Mouse (Mus musculus) embryo, embryonic 11.5 days (tissue): Measurements from ENCODE around the gene Npm1.

ENCODE experiments used
- DNase-seq: peaks from one replicate; pipeline ENCODE4 v3.0.0-alpha.2; 2012; ENCODE audit warnings: low read depth, low spot score

The Npm1 gene

DNA sequence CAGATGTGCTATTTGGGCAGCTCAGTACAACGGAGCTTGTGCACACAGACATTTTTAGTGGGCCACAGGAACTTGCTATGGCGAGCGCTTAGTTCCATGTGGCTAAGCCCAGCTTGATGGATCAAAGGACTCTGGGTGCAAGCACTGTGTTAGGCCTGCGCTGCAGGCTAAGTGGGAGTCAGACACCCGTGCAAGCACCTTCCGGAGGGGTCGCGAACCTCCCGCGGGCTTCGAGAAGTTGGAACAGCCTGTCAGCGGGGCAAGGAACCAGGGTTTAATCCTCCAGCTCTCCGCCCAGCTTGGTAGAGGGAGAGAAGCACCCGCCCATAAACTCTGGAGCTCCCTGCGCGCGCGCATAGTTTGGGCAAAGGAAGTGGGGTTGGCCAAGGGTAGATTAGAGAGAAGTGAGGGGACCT lies 17.7 kb upstream of the Npm1 start:
- no peak for DNase-seq

DNA sequence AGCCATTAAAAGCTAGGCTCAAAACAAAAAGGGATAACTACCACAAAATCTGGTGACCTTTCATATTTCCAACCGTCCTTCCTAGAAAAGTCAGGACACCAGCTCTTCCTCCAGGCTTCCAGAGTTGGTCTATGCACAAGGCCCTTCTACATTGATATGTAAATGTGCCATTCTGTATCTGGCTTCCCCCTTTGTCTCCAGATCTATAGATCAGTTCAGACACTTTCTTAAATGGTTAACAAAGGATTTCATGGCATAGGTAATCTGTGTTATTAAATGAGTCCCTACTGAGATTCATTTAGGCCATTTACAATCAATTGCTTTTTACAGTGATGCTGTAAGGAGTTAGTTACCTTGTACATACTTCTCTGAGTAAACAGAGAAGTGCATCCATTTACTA lies 16.8 kb upstream of the Npm1 start:
- DNase-seq: no peak

DNA sequence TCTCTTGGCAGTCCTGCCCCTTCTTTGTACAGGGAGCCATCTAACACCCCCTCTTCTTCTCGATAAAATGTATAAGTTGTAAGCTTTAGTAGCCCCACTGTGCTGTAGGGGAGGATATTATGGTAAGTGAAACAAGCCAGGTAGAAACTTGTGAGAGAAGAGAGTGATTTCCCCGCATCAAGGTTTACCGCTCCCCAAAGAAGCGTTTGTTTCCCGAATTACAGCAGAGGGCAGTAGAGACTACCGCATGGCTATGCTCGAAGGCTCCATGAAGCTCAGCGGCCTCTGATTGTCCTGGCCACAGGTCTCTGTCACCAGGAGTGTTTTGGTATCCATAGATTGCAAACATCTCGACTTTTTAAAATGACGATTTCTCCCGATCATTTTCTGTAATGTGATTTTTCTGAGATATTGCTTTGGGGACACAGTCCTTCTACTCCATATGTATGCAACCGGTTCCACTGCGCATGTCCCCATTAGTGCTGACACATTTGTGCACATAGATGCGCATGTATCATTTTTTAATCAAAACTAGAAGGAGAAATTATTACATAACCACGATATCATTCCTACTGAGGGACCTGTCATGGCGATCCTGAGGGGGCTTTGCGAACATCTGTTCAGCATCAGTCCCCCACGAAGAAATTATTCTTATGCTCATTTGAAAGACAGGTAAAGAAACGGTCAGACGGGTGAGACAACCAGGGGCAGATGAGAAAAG lies 13.7 kb upstream of the Npm1 start:
- no peak for DNase-seq

DNA sequence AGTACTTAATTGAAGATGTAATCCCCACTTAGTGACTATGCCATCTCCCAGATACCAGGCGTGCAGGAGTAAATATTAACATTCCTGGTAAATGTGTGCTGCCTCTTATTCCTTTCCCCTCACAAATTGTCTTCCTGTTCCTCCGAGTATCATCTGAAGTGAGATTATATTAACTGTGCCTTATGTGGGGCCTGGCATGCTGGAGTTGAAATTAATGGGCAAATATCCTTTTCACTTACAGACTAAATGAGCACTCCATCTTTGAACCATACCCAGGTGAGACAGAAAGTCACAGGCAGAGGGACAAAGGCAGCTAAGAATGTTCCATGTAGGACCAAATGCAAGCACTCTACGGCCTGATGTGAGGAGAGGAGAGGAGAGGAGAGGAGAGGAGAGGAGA lies 12.8 kb upstream of the Npm1 start:
- DNase-seq: no peak

DNA sequence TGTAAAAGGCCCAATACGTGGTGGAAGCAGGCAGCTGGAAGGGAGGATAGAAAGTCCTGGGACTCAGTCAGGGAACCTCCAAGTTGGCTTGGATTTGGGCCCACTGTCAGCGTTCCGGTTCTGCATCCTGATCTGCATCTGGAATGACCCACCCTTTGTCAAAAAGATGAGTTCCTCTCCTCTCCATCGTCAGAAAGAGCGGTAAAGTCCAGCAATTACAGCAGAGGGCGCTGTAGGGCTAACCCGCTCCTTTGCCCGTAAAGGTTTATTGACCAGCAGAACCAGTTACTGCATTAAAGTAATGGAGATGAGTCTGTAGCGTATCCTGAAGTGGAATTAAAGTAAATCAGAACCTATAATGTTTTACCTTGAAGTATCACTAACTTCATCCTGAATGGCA lies 7.5 kb upstream of the Npm1 start:
- no peak for DNase-seq

DNA sequence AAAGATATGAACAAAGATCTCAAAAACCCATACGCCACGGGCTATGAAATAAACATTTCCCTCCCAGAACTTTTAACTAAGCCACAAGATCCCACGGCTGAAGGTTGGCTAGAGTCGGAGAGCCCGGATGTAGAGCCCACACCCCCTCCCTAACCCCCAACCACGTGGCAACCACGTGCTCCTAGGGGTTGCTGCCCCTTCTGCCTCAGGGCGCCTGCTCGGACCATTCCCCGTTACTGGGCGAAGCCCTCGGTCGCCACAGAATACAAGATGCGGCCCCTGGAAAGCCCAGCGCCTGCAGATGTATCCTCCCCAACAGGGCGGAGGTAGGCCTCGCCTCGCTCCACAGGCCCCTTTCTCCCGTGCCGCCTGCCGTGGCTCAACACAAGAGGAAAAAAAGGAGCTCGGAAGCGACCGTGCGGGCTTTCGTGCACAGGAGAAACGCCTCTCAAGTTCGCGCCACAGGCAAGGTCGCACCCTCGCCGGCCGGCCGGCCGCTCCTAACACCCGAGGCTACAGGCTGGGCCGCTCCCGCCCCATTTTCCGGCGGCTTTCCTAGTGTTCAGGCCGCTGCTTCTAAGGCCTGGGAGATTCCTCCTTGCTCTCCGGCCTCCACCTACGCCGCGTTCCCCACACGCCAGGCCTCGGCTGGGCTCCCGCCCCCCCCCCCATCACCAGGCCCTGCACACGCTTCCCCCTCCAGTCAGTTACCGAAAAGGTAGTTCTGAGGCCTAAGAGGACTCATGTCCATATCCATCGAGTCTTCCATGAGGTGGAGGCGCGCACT lies 602 bp downstream of the Npm1 start:
- DNase-seq: no peak

DNA sequence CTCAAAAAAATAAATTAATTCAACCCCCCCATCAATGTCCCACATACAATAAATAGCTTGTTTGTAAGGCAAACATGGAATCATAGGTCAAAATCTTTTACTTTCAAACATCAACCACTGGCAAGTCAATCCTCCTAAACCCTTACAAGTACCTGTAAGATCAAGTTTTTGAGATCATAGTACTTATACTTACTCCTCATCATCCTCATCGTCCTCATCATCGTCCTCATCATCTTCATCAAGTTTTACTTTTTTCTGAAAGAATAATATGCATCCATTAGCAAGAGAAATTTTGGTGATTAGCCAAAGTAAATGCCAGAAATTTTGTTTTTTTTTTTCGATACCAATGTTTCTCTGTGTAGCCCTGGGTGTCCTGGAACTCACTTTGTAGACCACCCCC lies 3.3 kb downstream of the Npm1 start:
- DNase-seq: no peak

DNA sequence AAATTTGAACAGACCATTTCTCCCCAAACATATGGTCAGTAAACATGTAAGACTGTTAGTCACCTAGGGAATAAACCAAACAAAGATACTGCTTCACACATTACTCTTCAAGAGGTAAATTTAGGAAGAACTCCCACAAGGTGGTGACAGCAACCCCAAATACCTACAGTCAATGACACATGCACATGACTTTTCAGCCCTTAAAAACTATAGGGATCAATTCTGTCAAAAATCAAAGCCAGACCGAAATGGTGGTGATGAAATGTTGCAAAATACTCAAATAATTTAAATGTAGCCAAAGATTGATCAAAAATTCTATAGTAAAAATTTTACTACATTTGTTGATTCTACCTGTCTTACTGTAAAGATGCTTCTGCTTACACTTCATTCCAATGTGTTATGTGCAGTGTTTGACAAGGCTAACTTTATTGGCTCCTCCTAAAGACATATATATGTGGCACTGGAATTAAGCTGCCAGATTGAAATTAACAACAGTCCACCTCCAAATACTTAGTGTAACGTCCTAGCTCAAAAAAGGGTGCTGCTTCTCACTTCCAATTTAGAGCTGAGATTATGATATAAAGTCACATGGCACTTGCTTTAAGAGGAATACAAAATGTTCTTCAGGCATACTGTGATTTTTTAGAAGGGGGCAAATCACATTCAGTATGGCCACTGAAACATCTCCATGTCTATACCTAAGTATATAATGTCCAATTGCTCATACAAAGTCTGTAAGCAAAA lies 5.4 kb downstream of the Npm1 start:
- DNase-seq: no peak

DNA sequence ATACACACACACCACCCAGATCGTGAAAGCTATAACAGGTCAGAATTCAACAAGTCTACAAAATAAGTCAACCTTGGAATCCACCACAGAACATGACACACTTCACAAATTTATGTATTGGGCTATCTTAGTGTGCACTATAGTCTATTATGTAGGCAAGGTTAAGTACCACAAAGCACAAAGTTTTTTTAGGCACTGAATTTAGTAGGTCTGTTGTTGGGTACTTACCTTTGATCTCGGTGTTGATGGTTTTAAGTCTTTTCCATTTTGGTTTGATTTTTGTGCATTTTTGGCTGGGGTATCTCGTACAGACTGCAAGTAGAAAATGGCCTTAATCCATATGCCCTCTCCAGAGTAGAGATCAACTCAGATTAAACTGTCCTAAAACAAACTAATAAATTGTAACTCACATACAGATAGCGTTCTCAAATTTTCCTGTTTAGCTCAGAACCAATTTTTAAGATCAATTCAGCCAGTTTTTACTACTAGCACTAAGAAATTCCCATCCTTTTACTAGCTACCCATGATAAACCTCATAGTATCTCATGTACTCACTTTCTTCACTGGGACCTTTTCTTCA lies 6.5 kb downstream of the Npm1 start:
- no peak for DNase-seq

DNA sequence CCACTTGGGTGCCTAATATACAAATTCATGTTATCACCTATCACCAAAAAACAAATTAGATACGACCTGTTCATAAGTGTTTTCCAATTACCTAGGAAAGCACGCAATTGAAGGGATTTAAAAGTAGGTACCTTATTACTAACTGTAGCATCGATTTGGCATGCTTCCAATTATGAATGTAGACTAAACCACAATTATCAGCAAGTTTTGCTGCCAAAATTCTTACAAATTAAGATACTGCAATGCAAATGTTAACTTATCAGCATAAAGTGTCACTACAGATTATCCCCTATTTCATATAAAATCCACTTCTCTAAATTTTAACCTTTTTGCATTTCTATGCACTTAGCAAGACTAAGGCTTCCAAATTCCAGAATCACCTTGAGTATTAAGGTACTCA lies 8.5 kb downstream of the Npm1 start:
- DNase-seq: no peak

DNA sequence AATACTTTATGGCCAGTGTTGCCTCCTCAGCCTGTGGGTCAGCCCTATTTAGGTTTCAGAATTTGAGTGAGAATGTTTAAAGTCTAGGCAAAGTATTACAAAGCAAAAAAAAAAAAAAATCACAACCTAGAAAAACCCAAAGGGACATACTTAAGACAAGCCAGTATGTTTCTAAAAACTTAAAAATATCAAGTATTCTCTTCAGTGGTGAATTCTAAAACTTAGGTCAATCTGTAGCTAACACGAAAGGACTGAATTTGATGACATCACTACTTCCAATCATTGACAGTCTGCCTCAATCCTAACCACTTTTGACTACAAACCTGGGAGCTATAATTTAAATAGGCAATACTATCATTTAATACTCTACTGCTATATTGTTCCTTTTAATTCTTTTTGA lies 10.0 kb downstream of the Npm1 start:
- DNase-seq: no peak

DNA sequence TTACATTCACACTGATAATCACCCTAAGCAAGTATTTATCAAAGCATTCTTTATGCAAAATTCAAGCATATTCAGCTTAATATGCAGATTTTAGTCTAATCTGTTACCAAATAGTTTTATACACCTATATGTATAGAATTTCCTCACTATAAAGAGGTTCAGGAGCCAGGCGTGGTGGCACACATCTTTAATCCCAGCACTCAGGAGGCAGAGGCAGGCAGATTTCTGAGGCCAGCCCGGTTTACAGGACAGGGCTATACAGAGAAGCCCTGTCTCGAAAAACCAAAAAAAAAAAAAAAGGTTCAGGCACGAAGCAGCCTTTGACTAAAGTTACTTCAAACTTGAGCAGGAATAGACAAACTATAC lies 11.2 kb downstream of the Npm1 start:
- DNase-seq: no peak

DNA sequence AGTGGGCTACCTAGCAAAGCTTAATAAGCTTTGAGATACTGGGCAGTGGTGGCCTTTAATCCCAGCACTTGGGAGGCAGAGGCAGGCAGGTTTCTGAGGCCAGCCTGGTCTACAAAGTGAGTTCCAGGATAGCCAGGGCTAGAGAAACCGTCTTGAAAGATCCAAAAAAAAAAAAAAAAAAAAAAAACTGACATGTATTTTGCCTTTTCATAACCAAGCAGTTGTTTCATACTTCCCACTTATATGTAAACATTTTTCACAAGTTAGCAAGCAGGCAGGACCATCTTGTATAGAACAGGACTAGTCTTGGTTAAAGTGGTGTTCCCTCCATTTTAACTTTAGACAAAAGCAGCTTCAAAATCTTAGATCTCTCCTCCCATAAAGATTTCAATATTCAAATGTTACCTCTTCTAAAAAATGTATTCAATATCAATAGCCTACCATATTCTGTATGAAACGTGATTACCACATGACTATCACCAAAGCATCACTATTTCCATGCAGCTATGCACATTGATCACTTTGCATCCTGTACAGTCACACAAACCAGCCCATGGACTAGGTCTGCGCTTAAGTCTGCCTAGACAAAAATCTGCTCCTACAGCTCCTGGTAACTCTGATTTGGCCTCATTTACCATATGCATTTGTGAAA lies 11.8 kb downstream of the Npm1 start:
- DNase-seq: no peak

DNA sequence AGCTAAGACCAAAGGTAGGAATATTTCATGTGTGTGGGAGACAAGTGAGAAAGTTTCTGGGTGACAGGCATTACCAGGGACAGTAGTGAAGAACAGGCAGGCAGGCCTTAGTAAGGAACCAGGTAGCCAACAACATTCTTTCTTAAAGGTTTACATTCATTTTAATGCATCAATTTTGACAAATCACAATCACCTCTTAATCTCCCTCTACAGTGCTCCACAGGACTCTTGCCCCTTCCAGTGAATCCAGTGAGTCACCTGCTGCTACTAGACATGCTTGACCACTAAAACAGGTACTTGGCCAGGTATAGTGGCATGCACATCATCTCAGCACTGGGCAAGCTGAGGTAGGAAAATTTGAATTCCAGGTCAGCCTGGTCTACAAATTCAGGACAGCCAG lies 12.6 kb downstream of the Npm1 start:
- no peak for DNase-seq

DNA sequence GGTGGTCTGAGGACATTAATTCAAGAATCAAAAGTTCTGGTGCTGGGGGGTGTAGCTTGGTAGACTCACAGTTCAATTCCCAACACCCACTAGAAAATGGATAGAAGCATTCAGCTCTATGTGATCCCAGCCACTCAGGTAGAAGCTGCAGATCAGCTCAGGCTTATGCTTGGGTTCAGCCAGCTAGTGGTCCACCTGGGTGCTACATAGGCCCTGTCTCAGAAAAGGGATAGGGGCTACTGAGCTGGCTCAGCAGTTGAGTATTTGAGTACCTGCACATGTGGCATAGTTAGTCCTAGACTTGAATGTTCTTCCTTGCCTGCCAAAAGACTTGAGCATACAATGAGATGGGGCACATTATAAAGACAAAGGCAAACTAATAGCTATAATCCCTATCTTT lies 13.6 kb downstream of the Npm1 start:
- DNase-seq: no peak

DNA sequence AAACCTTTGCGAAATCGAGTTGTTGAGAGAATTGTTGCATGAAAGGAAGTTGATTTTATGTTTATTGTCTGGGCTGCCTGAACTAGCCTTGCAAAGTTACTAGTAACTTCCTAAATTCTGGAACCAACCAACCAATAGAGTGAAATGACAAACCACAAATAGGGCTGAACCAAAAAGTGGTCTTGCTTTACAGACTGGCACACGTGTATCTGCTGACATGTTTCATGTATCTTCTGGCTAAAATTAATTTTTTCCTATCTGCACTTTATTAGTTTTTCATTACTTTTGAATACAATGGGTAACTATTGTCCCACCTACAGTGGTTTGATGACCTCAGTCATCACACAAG lies 13.9 kb downstream of the Npm1 start:
- DNase-seq: no peak

DNA sequence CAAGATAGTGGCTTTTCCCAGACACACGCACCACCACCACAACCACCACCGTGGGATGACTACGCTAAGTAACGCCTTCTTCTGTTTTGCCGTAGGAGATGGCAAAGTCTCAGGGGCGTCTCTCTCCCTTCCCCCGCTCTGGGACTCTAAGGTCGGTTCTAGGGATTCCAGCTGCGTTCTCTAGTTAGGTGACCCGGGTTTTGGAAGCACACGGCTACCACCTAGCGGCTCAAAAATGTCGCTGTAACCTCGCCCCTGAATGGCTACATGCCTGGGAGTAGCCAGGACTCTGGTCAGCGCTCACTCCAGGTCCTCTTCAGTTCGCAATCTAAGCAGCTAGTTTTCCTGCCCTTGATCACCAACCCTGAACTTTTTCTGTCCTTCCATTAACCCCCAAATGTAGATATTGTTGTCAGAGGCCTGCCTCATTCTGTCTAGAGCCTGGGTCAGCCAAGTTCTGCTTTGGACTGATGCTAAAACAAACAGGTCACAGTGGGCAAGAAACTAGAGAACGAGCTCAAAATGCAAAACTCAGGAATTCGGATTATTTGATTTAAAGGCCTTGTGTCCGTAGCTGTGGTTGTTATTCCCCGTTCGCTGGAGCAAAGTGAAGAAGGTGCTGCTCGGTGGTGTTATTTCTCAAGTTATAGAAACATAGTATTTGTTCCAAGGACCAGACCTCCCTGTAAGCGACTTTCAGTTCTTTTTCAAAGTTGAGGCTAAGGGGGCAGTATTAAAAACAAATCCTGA lies 14.5 kb downstream of the Npm1 start:
- DNase-seq: peak; percentile 83

DNA sequence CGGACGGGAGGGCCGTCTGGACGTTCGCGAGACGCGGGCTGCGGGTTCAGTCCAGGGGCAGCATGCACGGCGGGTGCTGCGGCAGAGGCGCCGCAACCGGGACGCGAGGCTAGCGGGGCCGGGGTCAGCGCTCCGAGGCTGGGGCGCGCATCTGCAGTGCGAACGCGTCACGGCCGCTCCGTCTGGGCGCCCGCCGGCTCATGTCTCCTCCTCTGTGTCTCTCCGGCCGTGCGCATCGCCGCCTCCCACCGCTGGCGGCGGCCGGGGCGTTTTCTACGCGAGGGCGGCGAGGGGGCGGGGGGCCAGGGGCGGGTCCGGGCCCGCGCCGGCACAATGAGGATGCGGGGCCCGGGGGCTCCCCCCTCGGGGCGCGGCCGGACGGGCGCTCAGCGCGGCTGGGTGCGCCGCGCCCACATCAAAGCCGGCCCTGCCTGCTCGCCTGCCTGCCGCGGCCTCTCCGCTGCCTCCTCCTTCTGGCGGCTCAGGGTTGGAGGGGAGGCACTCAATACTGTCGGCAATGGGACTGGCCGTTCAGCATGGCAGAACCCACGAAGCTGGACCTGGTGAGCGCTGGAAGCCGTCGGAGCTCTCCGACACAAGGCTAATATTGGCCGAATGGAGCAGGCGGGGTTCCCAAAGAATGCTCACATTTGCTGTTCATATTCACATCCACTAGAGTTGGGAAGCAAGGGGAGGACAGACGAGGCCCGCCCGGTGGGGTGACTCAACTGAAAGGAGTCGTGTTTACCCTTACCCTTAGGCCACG lies 15.3 kb downstream of the Npm1 start:
- DNase-seq: peak; percentile 41

DNA sequence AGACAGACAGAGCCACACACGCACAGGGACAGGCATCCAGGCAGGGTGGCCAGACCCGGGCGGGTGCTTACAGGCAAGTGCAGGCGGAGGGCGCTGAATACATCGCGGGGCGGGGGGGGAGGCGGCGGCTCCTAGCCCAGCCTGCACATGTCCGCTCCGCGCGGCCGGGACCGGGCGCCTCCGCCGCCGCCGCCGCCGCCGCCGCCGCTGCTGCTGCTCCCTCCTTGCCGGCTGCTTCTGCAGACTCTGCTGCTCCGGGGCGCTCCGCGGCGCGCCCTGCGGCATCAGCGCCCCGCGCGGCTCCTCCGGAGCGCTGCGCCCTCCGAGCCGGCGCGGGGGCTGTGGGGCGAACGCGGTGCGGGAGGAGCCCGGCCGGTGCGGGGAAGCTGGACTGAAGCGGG lies 15.8 kb downstream of the Npm1 start, which contains the start of gene Fgf18:
Fgf18 (minus strand) TSS at position 230 of the 401 bp plus-strand sequence.
- DNase-seq: no peak

DNA sequence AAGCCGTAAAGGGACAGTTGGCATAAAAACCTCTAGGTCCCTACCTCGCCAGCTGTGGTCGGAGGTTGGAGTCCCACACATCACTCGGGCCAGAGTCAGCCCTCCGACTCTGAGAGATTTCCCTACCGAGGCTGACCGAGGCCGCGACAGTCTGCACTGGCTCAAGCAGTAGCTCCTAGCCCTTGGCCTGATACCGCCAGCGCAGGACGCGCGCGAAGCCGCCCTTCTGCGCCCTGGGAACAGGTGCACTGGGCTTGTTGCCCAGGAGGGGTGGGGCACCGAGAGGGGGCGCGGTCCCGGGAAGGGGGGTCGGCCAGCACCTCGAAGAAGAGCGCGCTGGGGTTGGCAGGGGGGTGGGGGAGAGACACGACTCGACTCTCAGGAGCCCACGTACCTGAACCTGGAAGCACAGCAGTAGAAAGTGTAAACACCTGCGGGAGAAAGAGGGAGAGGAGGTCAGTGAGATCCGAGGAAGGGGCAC lies 16.3 kb downstream of the Npm1 start:
- DNase-seq: peak; percentile 19
